ENCODE assay signal across 1 mouse cellular context in genomic region chr11:121006184-121006583, GRCm38 (mm10).
A peak's percentile ranks its signal among the peaks of the same experiment; 100 is the strongest.
TF ChIP-seq lines count a peak whose summit lies in the region.

No protein-coding gene starts in this region.

TF ChIP-seq in MEL, 35 proteins besides CTCF, POLR2A, EP300 and RAD21 (continued from another document):
- TF ChIP-seq CHD1 (IDR thresholded peaks at IDR 0.05; ENCODE audit: low read depth, low read length) (no peak), MAX (IDR thresholded peaks at IDR 0.05; ENCODE audit: low read length) (peak; percentile 54; the same call in 1 of the 2 replicates), POLR2AphosphoS5 (IDR thresholded peaks at IDR 0.05; ENCODE audit: borderline replicate concordance, low read depth, low read length) (no peak), TBP (IDR thresholded peaks at IDR 0.05; ENCODE audit: low read depth, low read length) (no peak), E2F4 (IDR thresholded peaks at IDR 0.05; ENCODE audit: borderline replicate concordance, low read depth, low read length) (no peak)
